Mouse (Mus musculus) left cerebral cortex, adult 18-20 months (tissue): ENCODE data around the gene D8Ertd738e. TPM values are rescaled to one million over a fixed set of nuclear protein-coding genes. Genes with fewer than 3 reads are reported as not detected.
"Not testable (repeated sequence)": the region's sequence is repeated elsewhere in the genome, so short reads cannot be mapped to it uniquely, and the experiment has no call there.

Experiments used
- DNase-seq, 2 experiments: peaks; one replicate each; pipeline ENCODE4 v3.0.0; 2021 to 2022; ENCODE audit warnings: low spot score in 2 of 2, mixed read lengths in 1 of 2
- long read RNA-seq, 2 experiments: library from polyadenylated mRNA; stranded (forward); transcript quantifications; one replicate each; pipeline ENCODE4 v2.0.0; 2021
- total RNA-seq, 2 experiments: library from RNA; stranded (reverse); gene quantifications; 2 replicates each; pipeline ENCODE4 v1.2.3; 2021

Gene D8Ertd738e
- total RNA-seq = 100 to 1,000 TPM; 136 to 146 TPM
- long read RNA-seq, experiment 1, transcript D8Ertd738e-201 (3 exons, 616 nt) = major isoform, 105 of 106 reads
- long read RNA-seq, experiment 1, partial matches to known transcripts = 0 of 106 reads
- long read RNA-seq, experiment 1, other reads (novel, unspliced or antisense) = 1 of 106 reads
- long read RNA-seq, experiment 2, transcript D8Ertd738e-201 (3 exons, 616 nt) = major isoform, 90 of 94 reads
- long read RNA-seq, experiment 2, partial matches to known transcripts = 3 of 94 reads
- long read RNA-seq, experiment 2, other reads (novel, unspliced or antisense) = 1 of 94 reads

DNA sequence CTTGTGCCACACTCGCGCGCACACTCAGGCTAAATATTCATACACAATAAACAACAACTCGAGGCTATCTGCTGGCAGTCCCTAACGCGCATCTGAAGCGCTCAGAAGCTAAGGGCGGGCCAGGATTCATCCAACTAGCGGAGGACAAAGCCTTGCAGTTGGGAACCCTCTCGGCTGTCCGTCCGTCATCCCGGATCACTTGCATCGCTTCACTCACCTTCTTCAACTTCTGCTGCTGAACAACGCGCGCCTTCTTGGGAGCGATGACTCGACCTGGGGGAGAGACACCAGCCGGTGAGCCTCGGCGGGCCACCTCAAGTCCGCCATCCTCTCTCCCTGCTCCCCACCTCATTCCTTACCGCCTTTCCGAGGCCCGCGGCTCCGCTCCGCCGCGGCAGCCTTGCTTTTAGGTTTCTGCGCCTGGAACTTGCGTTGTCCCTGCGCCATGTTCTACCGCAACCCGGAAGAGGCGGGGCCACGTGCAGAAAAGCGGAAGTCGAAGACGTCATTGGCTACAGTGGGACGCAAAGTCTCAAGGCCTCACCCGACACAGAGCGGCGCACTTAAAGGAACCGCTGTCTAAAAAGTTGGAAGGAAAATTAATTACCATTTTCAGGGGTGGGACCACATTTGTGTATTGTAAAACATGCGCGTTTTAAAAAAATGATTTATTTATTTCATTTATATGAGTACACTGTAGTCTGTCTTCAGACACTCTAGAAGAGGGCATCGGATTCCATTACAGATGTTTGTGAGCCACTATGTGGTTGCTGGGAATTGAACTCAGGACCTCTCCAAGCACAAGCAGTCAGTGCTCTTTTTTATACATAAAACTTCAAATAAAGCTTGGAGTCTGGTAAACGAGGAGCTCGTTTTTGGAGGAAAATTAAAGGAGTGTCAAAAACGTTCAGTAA lies at the start of gene D8Ertd738e:
D8Ertd738e (minus strand) TSS at position 463 of the 914 bp plus-strand sequence.
- DNase-seq = peak; percentile 85 to 92

DNA sequence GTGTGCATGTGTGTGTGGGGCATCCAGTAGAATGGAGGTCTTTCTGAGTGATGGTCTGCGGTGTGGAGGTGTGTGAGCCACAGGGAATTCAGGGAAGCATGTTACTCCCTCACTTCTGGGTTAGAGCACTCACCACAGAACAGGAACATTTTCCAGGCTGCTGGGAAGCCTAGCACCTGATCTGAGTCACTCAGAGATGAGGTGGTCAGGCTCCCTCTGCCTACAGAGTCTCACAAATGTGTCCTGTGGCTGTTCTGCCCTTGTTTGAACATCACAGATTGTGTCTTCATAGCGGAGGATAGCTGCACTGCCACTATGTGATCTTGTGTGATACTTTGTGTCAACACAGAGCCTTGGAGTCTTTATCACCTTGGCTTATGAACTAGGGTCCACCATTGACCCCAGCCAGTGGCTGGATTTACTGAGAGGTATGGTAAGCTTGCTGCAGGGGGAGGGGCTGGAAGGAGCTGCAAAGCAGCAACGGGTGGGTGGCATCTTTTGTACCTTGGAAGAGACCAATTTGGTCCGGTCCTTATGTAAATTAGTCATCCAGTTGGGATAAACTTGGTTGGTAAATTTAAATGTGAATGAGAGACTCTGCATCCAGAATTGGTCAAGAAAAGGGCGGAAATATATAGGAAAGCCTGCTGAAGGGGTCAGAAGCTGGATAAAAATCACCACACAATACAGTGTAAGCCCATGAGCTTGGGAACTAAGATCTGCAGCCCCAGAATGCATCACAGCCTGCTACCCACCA lies 47.7 kb upstream of the D8Ertd738e start:
- DNase-seq = no peak

DNA sequence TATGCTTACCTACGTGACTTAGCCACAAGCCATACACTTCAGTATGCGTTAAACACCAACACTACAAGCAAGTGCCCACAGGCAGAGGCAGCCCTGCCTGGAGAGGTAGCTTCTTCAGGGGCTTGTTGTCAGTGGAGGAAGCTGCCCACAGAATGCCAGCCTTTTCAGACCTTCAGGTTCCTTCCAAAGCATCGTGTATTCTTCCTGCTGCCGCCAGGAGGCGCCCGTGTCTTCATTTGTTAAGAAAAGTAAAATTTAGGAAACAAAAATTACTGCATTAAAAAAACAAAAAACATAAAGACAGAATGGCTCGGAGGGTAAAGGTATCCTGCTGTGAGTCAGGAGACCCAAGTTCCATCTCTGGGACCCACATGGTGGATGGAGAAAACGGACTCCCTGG lies 42.2 kb upstream of the D8Ertd738e start:
- DNase-seq = peak; percentile 63 to 68

DNA sequence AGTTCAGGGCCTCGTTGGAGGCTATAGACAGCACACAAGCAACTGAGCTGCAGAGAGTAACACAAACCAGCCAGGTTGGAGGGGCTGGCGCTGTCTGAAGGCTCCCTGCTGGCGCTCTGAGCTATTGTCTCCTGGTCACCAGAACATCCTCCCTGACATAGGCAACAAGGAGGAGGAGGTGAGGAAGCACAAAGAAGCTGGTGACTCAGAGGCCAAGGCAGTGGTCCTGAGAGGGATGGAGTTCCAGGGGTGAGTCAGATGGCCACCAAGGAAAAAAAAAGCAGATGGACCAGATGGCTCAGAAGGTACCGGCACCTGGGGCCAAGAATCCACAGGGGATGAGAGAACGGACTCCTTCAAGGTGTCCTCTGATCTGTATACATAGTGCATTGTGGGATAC lies 41.6 kb upstream of the D8Ertd738e start:
- no peak for DNase-seq

DNA sequence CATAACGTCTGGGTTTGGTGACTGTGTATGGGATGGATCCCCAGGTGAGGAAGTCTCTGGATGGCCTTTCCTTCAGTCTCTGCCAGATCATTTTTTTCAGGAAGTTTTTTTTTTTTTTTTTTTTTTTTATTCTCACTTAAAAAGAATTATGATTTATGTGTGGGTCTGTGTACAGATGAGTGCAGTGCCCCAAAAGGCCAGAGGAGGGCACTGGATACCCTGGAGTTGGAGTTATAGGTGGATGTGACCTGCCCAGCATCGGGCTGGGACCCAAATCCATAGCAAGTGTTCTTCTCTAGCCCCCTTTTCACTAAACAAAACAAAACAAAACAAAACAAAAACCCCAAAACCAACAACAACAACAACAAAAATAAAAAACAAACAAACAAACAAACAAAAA lies 39.4 kb upstream of the D8Ertd738e start:
- DNase-seq = no peak

DNA sequence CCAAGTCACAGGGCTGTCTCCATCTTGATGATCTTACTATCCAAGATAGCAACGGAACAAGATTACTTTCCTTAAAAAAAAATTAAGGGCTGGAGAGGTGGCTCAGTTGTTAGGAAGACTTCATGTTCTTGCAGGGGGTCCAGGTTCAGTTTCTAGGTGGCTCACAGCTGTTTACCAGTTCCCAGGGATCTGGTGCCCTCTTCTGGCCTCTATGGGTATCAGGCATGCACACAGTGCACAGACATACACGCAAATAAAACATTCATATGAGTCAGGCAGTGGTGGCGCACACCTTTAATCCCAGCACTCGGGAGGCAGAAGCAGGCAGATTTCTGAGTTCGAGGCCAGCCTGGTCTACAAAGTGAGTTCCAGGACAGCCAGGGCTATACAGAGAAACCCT lies 36.1 kb upstream of the D8Ertd738e start:
- DNase-seq = not testable (repeated sequence)

DNA sequence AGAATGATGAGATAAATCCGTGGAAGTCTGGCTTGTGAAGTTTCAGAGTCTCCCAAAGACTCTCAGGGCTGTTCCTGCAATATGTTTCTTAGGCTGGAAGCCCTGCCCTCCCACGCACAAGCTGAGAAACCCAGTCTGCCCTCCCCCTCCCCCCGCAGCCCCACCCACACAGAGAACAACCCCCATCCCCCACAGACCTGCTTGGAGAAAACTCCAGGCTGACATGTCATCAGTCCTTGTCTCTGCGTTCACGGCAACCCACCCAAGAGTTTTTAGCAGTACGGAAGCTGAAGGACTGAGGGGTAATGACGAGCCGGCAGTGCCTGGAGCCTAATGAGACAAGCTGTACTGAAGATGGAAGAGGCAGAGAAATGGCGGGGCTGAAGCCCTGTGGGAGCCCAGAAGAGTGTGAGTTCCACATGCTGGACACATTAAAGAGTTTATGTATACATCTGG lies 35.1 kb upstream of the D8Ertd738e start:
- no peak for DNase-seq

DNA sequence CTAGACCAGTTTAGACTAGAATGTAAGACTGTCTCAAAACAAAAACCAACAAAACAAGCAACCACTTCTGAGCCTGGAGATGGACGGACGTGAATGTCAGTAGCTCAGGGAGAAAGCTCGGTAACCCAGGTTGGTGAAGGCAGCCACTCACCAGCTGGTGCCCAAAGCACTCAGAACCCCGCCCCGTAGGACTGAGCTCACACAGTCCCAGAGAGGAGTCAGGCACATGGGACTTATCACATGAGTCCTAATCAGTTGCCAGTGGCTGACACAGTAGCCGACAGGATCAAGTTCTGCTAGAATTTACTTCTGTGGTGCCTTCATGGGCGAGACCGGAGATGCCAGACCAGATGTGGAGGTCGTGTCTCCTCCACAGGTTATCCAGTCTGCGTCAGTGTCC lies 31.3 kb upstream of the D8Ertd738e start:
- no peak for DNase-seq

DNA sequence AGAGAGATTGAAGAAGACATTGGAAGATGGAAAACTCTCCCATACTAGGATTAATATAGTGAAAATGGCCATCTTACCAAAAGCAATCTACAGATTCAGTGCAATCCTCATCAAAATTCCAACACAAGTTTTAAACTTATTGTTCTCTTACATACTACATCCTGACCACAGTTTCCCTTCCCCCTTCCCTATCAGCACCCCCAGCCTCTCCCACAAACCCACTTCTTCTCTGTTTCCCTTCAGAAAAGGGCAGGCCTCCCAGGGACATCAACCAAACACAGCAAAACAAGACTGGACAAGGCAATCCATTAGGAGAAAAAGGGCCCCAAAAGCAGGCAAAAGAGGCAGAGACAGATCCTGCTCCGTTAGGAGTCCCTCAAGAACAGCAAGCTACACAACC lies 26.9 kb upstream of the D8Ertd738e start:
- no peak for DNase-seq

DNA sequence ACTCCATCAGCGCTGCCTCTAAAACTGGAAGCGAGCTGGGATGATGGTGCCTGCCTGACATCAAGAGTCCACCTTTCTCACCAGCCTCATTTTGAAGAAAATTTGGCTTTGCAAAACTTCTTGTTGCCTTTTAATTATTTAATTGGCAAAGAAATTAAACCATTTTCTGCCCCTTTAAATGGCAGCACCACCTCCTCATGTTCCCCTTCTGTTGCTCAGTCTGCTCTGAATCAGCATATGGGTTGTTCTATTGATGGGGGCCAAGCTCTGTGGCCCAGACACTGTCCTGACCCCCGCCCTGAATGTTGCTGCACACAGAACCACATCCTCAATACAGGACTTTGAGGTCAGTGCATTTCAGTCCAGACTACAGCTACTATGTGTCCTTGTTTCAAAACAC lies 24.4 kb upstream of the D8Ertd738e start:
- no peak for DNase-seq

DNA sequence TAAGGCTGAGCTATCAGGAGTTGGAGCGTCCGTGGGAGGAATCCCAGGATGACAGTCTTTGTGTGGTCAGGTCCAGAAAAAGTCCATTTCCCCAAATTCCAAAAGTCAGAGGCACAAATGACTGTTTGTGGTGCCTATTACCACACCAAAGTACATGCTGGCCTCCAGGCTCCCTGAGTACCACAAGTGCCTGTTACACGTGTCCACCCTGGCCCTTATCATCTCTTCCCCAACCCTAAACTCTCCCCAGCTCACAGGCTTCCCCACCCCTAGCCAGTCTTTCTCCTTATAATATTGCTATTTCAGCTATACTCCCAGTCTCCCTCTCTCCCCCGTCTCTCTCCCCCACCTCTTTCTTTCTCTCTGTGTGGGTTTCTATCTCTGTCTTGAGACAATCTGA lies 22.8 kb upstream of the D8Ertd738e start:
- no peak for DNase-seq

DNA sequence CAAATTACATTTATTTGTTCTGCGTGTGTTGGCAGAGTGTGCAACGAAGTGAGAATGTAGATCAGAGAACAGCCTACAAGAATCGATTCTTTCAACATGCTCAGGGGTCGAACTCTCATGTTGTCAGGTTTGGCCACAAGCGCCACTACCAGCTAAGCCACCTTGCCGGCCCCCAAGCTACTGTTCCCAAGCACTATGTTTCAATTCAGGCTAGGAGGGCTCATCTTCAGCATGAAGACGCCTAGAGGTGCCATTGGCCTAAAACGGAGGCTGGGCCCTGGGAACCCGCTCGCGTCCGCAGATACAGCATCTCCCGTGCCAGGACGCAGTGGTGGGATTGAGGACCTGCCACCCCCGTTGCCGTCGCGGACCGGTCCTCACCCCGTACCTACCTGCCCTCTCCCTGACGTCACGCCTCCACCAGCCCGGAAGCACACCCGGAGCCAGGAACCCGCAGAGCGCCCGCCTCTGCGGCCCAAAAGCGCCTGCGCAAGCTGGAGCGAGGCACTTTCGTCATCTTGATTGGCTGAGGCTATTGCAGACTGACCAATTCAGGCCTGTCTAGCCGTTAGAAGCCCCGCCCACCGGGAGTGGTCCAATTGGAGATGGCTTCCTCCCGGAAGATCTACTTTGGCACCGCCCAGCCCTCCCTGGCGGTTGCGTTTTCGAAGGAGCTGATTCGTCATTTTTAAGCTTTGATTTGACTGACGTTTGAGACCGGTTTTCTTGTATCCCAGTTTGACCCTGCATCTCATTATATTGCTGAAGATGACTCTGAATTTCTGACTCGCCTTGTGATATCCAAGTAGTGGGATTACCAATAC lies 20.6 kb upstream of the D8Ertd738e start, which contains the start of gene Ccdc130:
Ccdc130 (minus strand) TSS at position 431 of the 824 bp plus-strand sequence.
- peak; percentile 100 for DNase-seq

DNA sequence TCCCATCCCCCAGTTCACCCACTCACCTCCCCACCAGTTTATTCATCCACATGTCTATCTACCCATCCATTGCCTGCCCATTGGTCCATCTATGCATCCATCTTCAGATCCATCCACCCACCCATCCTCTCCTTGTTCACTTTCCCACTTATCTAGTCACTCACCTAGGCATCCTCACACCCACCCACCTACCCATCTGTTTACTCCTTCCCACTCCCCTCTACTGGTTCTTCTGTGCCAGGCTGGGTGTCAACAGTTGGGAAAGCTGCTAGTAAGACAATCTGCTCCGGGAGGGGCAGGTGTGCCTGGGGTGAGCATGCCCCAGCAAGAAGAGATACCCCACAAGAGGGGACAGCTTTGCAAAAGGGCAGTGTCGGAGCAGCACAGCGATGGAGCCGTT lies 11.6 kb upstream of the D8Ertd738e start:
- DNase-seq = no peak

DNA sequence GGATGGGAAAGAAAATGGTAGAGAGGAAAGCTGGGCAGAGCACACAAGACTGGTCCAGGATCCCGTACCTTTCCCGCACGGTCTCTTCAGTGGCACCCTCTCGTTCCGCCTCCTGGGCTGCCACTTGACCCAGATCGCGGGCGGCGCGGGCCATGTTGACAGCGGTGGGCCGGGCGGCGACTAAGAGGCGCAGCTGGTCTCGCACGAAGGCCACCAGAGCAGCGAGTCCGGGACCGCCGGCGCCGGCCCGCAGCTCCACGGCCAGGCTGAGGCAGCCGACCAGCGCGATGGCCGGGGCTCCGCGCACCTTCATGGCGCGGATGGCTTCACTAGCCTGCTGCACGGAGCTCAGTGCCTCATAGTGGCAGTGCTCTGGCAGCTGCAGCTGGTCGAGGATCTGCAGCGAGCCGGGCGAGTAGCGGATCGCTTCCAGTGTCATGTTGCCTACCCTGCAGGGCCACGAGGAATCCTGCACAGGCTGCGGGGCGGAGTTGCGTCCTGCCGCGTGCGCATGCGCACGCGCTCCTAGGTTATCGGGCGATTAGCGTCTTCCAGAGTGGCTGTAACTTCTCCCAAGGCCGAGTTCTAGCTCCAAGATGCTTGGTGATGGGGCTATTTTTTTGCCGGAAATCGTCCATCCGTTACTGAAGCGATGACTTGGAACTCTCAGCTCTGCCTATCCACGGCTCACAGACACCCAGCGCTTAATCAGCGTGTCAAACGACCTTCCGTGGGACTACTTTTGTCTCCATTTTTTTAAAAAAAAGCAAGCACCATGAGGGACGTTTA lies 7.5 kb upstream of the D8Ertd738e start, which contains the start of gene Mri1:
Mri1 (minus strand) TSS at position 505 of the 789 bp plus-strand sequence.
- peak; percentile 68 to 85 for DNase-seq

DNA sequence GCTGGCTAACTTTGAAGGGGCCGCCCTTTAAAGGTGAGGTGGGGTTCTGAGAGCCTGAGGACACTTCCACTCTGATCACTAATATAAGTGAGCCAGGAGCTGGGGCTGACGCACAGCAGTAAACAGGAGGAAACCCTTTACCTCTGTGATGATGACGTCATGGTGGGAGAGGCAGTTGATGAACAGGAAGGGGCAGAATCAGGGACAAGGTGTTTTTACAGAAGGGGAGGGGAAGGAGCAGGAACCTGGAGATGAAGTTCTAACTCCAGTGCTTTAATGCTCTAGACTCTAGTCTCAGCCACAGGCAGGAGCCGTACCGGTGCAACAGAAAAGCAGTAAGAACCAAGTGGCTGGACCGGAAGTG lies 6.9 kb upstream of the D8Ertd738e start:
- DNase-seq = no peak

DNA sequence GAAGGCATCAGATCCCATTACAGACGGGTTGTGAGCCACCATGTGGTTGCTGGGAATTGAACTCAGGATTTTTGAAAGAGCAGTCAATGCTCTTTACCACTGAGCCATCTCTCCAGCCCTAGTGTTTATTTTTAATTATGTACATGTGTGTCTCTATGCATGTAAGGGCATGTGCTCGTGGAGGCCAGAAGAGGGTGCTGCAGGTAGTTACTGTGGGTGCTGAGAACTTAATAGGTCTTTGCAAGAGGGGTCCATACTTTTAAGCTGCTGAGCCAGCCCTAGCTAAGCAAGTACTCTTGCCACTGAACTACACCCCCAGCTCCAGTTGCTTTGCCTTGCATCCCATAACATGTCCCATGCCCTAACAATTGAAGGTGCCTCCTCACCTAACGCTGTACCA lies 6.3 kb upstream of the D8Ertd738e start:
- no peak for DNase-seq

DNA sequence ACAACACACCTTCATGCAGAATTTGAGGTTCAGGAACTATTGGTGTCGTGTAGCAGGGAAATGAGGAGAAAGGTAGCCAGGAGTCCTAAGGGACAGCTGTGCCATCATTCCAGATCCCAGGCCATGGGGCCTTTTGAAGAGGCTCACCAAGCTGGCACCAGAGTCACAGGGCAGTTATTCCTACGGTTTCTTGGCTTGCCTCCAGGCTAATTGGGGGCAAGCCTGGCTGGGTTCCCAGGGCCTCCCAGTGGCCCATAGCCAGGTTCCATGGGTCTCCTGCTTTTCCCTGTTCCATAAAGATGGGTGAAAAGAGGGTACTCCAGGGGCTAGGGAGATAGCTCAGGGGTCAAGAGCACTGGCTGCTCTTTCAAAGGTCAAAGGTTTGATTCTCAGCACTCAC lies 7.7 kb downstream of the D8Ertd738e start:
- no peak for DNase-seq

DNA sequence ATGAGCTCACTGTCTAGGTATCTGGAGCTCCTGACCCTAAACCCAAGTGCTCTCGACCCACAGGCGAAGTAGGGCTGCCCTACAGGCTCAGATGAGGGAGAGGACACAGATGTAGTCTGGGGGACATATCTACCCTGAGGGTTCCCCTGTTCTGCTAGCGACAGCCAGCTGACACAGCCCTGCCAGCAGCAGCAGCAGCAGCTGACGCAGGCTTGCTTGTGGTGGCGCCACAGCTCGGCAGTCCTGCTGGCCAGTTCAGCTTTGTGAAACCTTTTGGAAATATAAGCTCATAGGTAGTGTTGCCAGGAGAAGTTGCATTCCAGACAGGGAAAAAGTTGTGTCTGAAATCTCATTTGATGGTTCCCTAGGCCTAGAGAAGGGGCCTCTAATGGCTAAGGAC lies 8.4 kb downstream of the D8Ertd738e start:
- no peak for DNase-seq

DNA sequence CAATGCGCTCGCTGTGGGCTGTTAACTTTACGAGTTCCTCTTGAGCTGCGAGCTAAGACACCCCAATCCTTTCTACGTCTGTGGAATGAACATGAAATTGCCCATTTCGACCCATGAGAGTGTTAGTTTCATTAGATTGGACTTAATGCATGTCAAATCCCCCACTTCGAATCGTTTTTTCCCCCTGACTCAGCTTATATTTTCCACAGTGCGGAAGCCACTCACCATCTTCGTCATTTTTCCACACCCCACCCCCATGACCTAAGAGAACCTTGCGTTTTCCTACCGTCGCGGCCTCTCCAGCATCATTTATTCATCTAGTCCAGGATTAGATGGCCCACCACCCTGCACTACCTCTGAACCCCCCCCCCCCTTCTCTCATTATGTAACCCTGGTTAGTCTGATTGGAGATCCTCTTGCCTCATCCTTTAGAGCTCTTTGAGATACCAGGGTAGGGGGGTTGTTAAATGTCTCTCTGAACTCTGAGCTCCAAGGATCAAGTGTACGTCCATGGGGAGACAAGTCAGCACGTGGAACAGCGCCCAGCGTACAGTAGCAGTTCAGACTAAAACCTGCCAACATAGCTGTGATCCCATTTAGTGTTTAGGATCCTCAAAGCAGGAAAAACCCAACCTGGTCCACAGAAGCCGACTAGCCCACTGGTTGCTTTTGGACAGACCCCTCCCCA lies 11.8 kb downstream of the D8Ertd738e start:
- no peak for DNase-seq
